In the genomic region with DNA sequence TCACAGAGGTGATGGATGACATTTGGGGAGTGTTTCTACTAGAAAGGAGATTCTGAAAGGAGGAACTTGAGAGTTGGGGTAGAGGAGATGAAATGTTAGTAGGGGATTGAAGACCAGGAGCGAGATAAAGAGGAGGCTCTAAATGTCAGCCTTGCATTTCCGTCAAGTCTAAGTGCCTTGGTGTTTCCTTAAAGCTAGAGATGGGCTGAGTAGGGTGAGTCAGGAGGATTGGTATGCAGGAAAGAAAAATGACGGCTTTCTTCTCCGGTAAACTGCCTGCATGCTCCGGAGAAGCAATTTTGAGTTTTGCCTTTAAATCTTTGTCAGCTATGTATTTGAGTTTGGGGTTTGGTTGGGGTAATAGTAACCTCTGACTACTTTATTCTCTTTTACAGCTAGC, we compare ENCODE assay signal across 8 mouse cellular contexts. TPM values are rescaled to one million over a fixed set of nuclear protein-coding genes. Genes with fewer than 3 reads are reported as not detected.
A peak's percentile ranks its signal among the peaks of the same experiment; 100 is the strongest.
DNase-seq lines count a peak whose midpoint lies in the region; ATAC-seq and TF ChIP-seq lines count a peak whose summit lies in the region.

No protein-coding gene starts in this region.

- H3K9ac ChIP-seq in heart, embryonic 11.5 days (ENCODE audit: low read depth, low read length), result peak overlapping the region; percentile 95
- peak overlapping the region; percentile 93 for H3K9ac ChIP-seq in forebrain, embryonic 14.5 days (ENCODE audit: low read length)
- H3K9ac ChIP-seq in liver, embryonic 15.5 days, result 0 out of 2 replicates have a peak overlapping the region, but pooled peaks have one; percentile 84

- H3K4me1 ChIP-seq in heart, embryonic 11.5 days (ENCODE audit: control insufficient read depth, insufficient read depth, low read length), result peaks cover 13% of the 10 kb centered on the region
- peaks cover 18% of the 10 kb centered on the region for H3K4me1 ChIP-seq in forebrain, embryonic 14.5 days (ENCODE audit: control insufficient read depth, insufficient read depth, low read length)
- peaks cover 39% of the 10 kb centered on the region for H3K4me1 ChIP-seq in liver, embryonic 15.5 days (replicated peaks)

- no peaks in the 10 kb centered on the region for H3K36me3 ChIP-seq in heart, embryonic 11.5 days (ENCODE audit: control insufficient read depth, insufficient read depth, low read length)
- H3K36me3 ChIP-seq in C2C12 (ENCODE audit: control insufficient read depth, insufficient read depth), result peaks cover 11% of the 10 kb centered on the region
- H3K36me3 ChIP-seq in forebrain, embryonic 14.5 days (ENCODE audit: control insufficient read depth, insufficient read depth, low read length), result no peaks in the 10 kb centered on the region
- no peaks in the 10 kb centered on the region for H3K36me3 ChIP-seq in liver, embryonic 15.5 days (replicated peaks)

- 34% methylated on average over 5 of the region's 5 CpGs for WGBS in heart, embryonic 11.5 days (ENCODE audit: insufficient replicate concordance)
- WGBS in forebrain, embryonic 14.5 days, result 70% methylated on average over 5 of the region's 5 CpGs
- 28% methylated on average over 5 of the region's 5 CpGs for WGBS in liver, embryonic 15.5 days (ENCODE audit: insufficient replicate concordance)

- intact Hi-C loops in heart, postnatal 25 days (cut with DNase I), result no loop called here
- intact Hi-C loops in left cerebral cortex, postnatal 4 days (cut with DNase I), result loop anchor here (5.0 to 10.0 kb wide), 2 partner anchors 276 to 458 kb away; a partner anchor contains a TSS

- H3K9me3 ChIP-seq in heart, embryonic 11.5 days (replicated peaks; ENCODE audit: control insufficient read depth, low read length), result no peaks in the 10 kb centered on the region
- H3K9me3 ChIP-seq in forebrain, embryonic 14.5 days (replicated peaks; ENCODE audit: control insufficient read depth, low read length), result no peaks in the 10 kb centered on the region
- H3K9me3 ChIP-seq in liver, embryonic 15.5 days (replicated peaks), result no peaks in the 10 kb centered on the region

- H3K79me3 ChIP-seq in C2C12 (ENCODE audit: low read depth), result peaks cover 63% of the 10 kb centered on the region

- no peak for DNase-seq in heart, postnatal 25 days (ENCODE audit: low spot score)
- no peak for DNase-seq in forebrain, embryonic 14.5 days (ENCODE audit: low spot score)
- no peak for DNase-seq in layer of hippocampus, postnatal 36 days
- no peak for DNase-seq in frontal cortex, postnatal 14 days (ENCODE audit: low spot score in 2 of 2)
- no peak for DNase-seq in left cerebral cortex, postnatal 4 days

- H3K27me3 ChIP-seq in heart, embryonic 11.5 days (ENCODE audit: control insufficient read depth, insufficient read depth, low read length), result no peaks in the 10 kb centered on the region
- H3K27me3 ChIP-seq in C2C12 (ENCODE audit: control insufficient read depth, insufficient read depth, insufficient read length), result no peaks in the 10 kb centered on the region
- H3K27me3 ChIP-seq in forebrain, embryonic 14.5 days (replicated peaks; ENCODE audit: control insufficient read depth, insufficient read depth, low read length), result no peaks in the 10 kb centered on the region
- H3K27me3 ChIP-seq in liver, embryonic 15.5 days, result no peaks in the 10 kb centered on the region

- H3K4me2 ChIP-seq in heart, embryonic 11.5 days, result peak overlapping the region; percentile 72
- H3K4me2 ChIP-seq in forebrain, embryonic 14.5 days (ENCODE audit: low read length), result peak overlapping the region; percentile 72
- peak overlapping the region; percentile 91 for H3K4me2 ChIP-seq in liver, embryonic 15.5 days

- H3K4me3 ChIP-seq in heart, embryonic 11.5 days (ENCODE audit: low read depth, low read length), result peak overlapping the region; percentile 96
- peak overlapping the region; percentile 98 for H3K4me3 ChIP-seq in C2C12 (ENCODE audit: insufficient read depth, poor library complexity, severe bottlenecking)
- peak overlapping the region; percentile 86 for H3K4me3 ChIP-seq in forebrain, embryonic 14.5 days (ENCODE audit: low read depth, low read length)
- H3K4me3 ChIP-seq in liver, embryonic 15.5 days (replicated peaks), result peak overlapping the region; percentile 97

- TF ChIP-seq CTCF in C2C12 (IDR thresholded peaks at IDR 0.05; ENCODE audit: control insufficient read depth, insufficient read depth, insufficient read length), result no peak

- ATAC-seq in heart, embryonic 11.5 days (replicated peaks; ENCODE audit: insufficient number of reproducible peaks, low FRiP score, low TSS enrichment), result no peak
- no peak for ATAC-seq in forebrain, embryonic 14.5 days
- no peak for ATAC-seq in liver, embryonic 15.5 days (ENCODE audit: insufficient read depth)

- H3ac ChIP-seq in C2C12 (ENCODE audit: control insufficient read depth, insufficient read length, low read depth), result no peak overlapping the region

- H3K27ac ChIP-seq in heart, embryonic 11.5 days (ENCODE audit: low read depth, low read length), result no peak overlapping the region
- H3K27ac ChIP-seq in forebrain, embryonic 14.5 days (ENCODE audit: low read depth, low read length), result no peak overlapping the region
- H3K27ac ChIP-seq in liver, embryonic 15.5 days (replicated peaks), result no peak overlapping the region

- peaks cover 65% of the 10 kb centered on the region for H3K79me2 ChIP-seq in C2C12 (ENCODE audit: control insufficient read depth, insufficient read depth)

TF ChIP-seq in C2C12, 6 proteins besides CTCF, POLR2A, EP300 and RAD21:
- no peak for TF ChIP-seq MYOD1 (IDR thresholded peaks at IDR 0.05; ENCODE audit: control insufficient read depth, insufficient read length, low read depth)
- no peak for TF ChIP-seq USF1 (IDR thresholded peaks at IDR 0.05; ENCODE audit: low read depth)
- no peak for TF ChIP-seq FOSL1 (IDR thresholded peaks at IDR 0.05; ENCODE audit: insufficient read depth, low read length, poor library complexity, severe bottlenecking)
- no peak for TF ChIP-seq MYOG (IDR thresholded peaks at IDR 0.05; ENCODE audit: control insufficient read depth, extremely low read depth, insufficient read length)
- no peak for TF ChIP-seq CEBPB (IDR thresholded peaks at IDR 0.05; ENCODE audit: low read depth)
- TF ChIP-seq MAX (IDR thresholded peaks at IDR 0.05), result no peak

RNA-seq across cellular contexts. Expression of a gene that starts 1.6 kb away (rescaled TPM):
- polyA plus RNA-seq in heart, embryonic 11.5 days (2014; fragmentation: Nextera tagmentation; extraction: Ambion mirVana), result 9.9 and 11.2 TPM in 2 replicates
- total RNA-seq in heart, postnatal 25 days (2021), result 10 to 100 TPM; 28.5 to 28.8 TPM
- 16.1 TPM for polyA plus RNA-seq in C2C12 (2012; fragmentation: generic; extraction: Trizol)
- polyA plus RNA-seq in forebrain, embryonic 14.5 days (2014; fragmentation: Nextera tagmentation; extraction: Ambion mirVana), result 12.0 and 14.3 TPM in 2 replicates
- polyA plus RNA-seq in liver, embryonic 15.5 days (2015; fragmentation: Nextera tagmentation; extraction: Ambion mirVana), result 4.8 and 5.7 TPM in 2 replicates
- 10 to 100 TPM; 66.9 to 69.7 TPM for total RNA-seq in layer of hippocampus, postnatal 36 days (2021)
- 10 to 100 TPM; 60.4 to 61.3 TPM for total RNA-seq in left cerebral cortex, postnatal 4 days (2021)

RNA-seq across cellular contexts. Expression of a gene that starts 30.2 kb away (rescaled TPM):
- polyA plus RNA-seq in heart, embryonic 11.5 days (2014; fragmentation: Nextera tagmentation; extraction: Ambion mirVana), result 0.16 TPM in 1 of 2 replicates, not detected in the other
- under 1 TPM; 0.21 to 0.31 TPM for total RNA-seq in heart, postnatal 25 days (2021)
- polyA plus RNA-seq in C2C12 (2012; fragmentation: generic; extraction: Trizol), result not detected
- not detected in 2 replicates for polyA plus RNA-seq in forebrain, embryonic 14.5 days (2014; fragmentation: Nextera tagmentation; extraction: Ambion mirVana)
- polyA plus RNA-seq in liver, embryonic 15.5 days (2015; fragmentation: Nextera tagmentation; extraction: Ambion mirVana), result 0.08 TPM in 1 of 2 replicates, not detected in the other
- total RNA-seq in layer of hippocampus, postnatal 36 days (2021), result not detected
- total RNA-seq in left cerebral cortex, postnatal 4 days (2021), result not detected

RNA-seq across cellular contexts. Expression of a gene that starts 37.0 kb away (rescaled TPM):
- 15.0 and 15.9 TPM in 2 replicates for polyA plus RNA-seq in heart, embryonic 11.5 days (2014; fragmentation: Nextera tagmentation; extraction: Ambion mirVana)
- total RNA-seq in heart, postnatal 25 days (2021), result 10 to 100 TPM; 12.5 to 15.0 TPM
- polyA plus RNA-seq in C2C12 (2012; fragmentation: generic; extraction: Trizol), result 5.9 TPM
- polyA plus RNA-seq in forebrain, embryonic 14.5 days (2014; fragmentation: Nextera tagmentation; extraction: Ambion mirVana), result 14.8 and 16.7 TPM in 2 replicates
- 5.0 and 5.6 TPM in 2 replicates for polyA plus RNA-seq in liver, embryonic 15.5 days (2015; fragmentation: Nextera tagmentation; extraction: Ambion mirVana)
- total RNA-seq in layer of hippocampus, postnatal 36 days (2021), result 10 to 100 TPM; 41.6 to 41.8 TPM
- 10 to 100 TPM; 46.3 to 49.7 TPM for total RNA-seq in left cerebral cortex, postnatal 4 days (2021)
